Mouse (Mus musculus): ENCODE data around the gene Rnf31.
A peak's percentile ranks its signal among the peaks of the same experiment; 100 is the strongest.

Rnf31 gene

GRCm38 (mm10) chr14:55643060-55643907, 51.8 kb downstream of the Rnf31 start, which contains the start of gene Tm9sf1:
Tm9sf1 (minus strand) TSS chr14:55643806.
- peak; percentile 82 for ATAC-seq (ENCODE audit: insufficient number of reproducible peaks, low FRiP score, low TSS enrichment)

GRCm38 (mm10) chr14:55644261-55644888, 52.9 kb downstream of the Rnf31 start:
- no peak for ATAC-seq (ENCODE audit: insufficient number of reproducible peaks, low FRiP score, low TSS enrichment)

- ATAC-seq (ENCODE audit: insufficient number of reproducible peaks, low FRiP score, low TSS enrichment): no peak
Observed at GRCm38 (mm10) chr14:55649884-55650283, 58.4 kb downstream of the Rnf31 start, which contains the start of gene Tssk4. Tssk4 (plus strand) TSS chr14:55650184.

GRCm38 (mm10) chr14:55651528-55651927, 60.0 kb downstream of the Rnf31 start:
- ATAC-seq (ENCODE audit: insufficient number of reproducible peaks, low FRiP score, low TSS enrichment): no peak
